Mouse (Mus musculus) right cerebral cortex, postnatal 10 days (tissue): ENCODE data around the gene AA986860.

Source experiments
- DNase-seq, 2 experiments: peaks; one replicate each; pipeline ENCODE4 v3.0.0; 2021; ENCODE audit warnings: low spot score in 2 of 2

AA986860 gene

GRCm38 (mm10) chr1:130734852-130735251 is 3.1 kb downstream of the AA986860 start:
- DNase-seq = no peak

DNA sequence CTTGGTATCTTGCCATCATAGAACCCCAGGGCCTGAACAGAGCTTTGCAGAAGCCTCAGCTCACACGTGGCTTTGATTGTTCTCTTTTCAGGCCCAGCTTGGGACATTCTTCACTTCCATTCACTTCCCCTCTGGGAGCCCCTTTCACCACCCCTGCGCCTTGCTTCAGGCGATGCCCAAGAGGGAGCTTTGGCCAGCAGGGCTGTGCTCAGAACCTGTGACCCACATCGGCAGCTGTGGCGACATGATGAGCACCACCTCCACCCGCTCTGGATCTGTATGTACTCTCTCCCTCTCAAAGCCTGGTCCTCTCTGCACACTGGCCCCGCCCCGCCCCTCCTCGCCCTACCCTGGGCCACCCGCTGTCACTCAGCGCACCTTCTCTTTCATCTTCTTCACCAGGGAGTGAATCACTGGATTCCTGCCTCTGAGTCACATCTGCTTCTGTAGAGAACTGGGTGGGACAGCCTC is 5.7 kb downstream of the AA986860 start:
- DNase-seq = no peak

DNA sequence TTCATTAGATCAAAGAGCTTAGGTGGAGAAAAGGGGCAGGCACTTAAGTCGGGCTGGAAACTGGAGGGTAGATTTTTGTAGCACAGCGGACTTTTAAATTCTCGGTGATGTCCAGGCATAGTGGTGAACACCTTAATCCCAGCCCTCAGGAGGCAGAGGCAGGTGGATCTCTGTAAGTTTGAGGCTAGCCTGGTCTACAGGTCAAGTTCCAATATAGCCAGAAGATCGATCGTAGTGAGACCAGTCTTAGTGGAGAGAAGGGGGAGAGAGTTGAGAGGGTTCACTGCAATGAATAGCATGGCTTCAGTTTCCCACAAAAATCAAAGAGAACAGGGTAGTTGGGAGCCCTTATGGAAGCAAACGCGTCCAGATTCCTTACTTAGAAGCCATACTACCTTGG is 6.1 kb downstream of the AA986860 start:
- no peak for DNase-seq

DNA sequence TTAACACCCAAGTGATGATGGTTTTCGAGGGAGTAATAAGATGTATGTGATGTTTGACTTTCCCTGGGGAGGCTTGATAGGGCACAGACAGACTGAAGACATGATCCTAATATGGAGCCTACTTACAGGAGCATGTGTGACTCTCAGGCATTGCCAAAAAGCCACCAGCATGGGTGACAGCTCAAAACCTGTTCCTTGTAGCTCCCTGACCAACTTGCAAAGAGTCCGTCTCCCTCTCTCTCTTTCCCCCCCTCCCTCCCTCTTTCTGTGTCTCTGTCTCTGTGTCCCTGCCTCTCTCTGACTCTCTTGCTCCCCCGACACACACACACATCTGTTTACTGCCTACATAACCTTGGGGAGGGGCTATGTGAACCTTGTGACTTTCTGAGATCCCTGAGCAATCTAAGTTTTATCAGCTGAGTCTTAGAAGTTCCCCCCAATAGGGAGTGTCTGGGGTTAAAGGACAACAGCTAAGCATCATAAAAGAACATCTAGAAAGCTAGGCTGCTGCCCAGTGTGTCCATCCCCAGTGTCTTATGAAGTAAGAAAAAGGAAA is 6.9 kb downstream of the AA986860 start:
- DNase-seq = no peak

DNA sequence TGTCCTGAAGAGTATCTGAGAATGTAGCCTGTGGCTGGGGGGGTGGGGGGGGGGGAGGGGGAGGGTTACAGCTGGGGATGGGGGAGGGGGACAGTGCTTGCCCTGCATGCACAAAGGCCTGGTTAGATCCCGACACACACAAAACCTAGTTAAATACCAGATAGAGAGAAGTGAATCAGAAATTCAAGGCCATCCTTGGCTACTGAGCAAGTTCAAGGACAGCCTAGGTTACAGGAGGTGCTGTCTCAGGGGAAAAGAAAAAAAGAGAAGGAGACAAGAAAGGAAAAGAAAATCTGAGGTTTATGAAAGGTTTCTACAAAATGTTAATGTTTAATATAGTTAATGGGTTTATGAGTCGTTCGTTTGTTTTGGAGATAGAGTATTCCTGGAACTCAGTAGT is 7.9 kb downstream of the AA986860 start:
- no peak for DNase-seq

- DNase-seq = peak in 1 of 2 experiments; percentile 44
Observed at GRCm38 (mm10) chr1:130740227-130740648, 8.5 kb downstream of the AA986860 start.

DNA sequence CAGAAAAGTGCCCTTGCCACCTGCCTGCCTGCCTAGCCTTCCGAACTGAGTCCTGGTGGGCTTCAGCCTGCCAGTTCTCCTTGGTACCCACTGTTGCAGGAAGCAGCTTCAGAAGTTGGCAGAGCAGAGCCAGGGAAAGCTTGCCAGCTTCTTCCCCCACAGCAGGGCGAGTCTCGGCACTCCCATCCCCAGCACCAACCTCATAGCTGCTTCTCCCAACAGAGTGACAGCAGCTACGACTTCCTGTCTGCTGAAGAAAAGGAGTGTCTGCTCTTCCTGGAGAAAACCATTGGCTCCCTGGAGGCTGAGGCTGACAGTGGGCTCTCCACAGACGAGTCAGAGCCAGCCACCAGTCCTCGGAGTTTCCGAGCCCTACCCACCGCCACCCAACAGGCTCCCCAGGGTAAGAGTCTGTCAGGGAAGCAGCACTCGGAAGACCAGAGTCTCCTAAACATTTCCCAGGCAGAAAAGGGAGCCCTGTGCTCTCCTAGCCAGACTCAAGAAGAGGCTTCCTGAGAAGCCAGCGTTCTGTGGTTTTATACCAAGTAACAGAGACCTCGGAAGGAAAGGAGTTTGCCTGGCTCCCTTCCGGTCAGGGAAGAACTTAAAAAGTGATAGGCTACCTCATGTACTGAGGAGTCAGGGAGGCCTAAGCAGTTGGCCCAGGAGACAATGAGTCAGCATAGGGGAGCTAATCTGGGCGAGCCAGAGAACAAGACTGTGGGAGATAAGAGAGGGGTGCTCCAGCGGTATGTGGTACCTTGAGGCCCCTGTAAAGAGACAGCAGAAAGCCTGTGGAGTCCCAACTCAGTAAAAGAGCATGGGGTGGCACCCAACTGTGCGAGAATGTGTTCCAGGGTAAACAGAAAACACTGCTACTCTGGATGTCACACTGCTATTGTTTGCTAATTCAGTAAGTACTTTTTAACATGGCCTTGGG is 9.3 kb downstream of the AA986860 start:
- DNase-seq = peak; percentile 75 to 80

DNA sequence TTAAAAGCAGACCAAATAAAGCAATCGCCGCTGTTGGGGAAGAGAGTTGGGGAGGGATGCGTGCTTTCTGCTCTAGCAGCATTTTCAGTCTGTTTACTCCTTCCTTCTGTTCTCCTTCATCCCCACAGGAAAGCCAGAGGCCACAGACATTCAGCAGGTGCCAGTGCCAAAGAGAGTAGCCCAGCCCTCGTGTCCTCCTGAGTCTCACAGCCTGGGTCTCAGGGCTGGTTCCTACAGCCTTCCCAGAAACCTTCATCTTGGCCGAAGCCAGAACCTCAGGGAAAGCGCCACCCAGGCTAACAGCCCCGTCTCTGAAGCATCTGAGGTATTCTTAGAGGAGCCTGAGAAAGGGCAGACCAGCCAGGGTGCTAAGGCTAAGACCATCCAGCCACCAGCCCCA is 10.4 kb downstream of the AA986860 start:
- no peak for DNase-seq

- DNase-seq = no peak
Observed at GRCm38 (mm10) chr1:130743775-130744174, 12.0 kb downstream of the AA986860 start.

- DNase-seq = no peak
Observed at GRCm38 (mm10) chr1:130744217-130744616, 12.4 kb downstream of the AA986860 start.

- DNase-seq = no peak
Observed at GRCm38 (mm10) chr1:130744961-130745360, 13.2 kb downstream of the AA986860 start.

DNA sequence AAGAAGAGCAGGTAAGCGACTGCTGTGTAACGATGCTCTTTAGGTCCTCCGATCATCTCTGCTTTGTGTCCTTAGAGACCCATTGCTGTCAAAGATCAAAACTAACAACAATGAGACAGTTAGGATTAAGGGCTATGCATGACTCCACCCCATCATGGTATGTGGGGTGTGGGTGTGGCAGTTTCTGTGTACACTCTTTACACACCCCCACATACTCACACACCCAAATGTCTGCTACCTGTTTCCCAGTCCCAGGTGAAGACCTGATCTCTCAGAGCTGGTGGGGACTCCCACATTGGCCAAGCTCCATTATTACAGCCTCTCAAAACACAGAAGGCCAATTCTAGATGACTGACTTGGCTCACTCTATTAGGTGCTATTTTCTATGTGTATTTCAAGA is 13.8 kb downstream of the AA986860 start:
- no peak for DNase-seq

- no peak for DNase-seq
Observed at GRCm38 (mm10) chr1:130746819-130747218, 15.0 kb downstream of the AA986860 start.

DNA sequence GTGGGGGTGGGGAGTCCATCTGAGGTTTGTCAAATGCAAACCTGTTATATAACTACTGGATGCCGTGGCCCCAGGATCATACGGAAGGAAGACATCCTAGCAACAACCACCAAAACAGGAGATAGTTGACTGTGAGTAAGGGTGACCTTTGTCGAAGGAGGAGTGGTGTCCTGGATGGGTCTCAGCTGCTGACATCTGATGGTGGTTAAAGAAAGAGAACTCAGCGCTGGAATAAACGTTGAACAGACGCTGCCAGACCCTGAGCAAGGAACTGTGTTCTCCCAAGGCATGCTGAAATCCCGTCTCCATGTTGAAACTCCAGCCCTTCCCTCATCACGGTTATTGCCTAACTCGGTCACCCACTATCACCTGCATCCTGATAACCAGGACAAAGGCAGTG is 27.9 kb downstream of the AA986860 start:
- no peak for DNase-seq

GRCm38 (mm10) chr1:130761597-130761996 is 29.8 kb downstream of the AA986860 start:
- no peak for DNase-seq

DNA sequence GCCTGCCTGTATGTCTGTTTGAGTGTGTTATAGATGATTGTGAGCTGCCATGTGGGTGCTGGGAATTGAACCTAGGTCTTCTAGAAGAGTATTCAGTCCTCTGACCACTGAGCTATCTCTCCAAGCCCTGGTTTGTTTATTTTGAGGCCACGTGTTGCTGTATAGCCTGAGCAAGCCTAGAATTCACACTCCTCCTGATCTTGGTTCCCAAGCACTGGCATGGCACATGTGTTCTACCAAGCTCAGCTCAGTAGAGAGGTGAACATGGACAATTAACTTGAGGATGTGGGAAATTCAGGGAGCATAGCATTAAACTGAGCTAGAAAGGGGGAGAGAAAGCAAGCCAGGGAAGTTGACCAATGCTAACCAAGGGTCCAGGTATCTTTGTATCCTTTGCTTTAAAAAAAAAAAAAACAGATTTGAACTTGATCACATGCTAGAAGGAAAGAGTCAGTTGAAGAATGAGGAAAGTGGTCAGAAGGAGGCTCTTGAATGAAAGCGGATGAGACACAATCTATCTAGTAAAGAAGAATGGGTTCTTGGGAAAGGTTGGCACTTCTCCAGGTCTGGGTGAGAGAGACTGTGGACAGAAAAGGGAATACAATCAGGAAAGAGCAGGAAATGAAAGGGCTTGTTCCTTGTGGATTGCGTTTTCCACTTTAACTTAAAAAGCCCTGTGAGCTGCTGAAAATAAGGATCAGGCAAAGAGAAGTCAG is 30.4 kb downstream of the AA986860 start:
- DNase-seq = no peak

DNA sequence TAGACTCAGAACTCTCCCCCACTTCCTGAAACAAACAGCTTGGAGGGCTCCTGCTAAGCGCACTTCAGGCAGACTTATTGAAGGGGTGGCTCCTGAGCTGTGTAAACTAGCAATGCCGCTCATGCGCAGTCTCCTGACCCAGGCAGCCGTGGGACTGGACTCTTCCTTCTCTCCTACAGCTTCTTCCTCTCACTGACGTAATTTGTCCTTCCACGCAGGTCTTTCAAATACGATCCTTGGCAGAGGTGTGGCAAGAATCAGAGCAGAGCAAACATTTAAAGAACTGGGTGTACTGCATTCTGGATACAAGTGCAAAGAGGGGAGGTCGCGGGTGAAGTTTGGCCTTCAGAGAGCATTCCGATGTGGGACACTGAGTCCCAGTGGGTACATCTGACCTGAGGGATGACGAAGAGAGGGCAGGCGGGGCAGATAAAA is 32.3 kb downstream of the AA986860 start:
- no peak for DNase-seq

DNA sequence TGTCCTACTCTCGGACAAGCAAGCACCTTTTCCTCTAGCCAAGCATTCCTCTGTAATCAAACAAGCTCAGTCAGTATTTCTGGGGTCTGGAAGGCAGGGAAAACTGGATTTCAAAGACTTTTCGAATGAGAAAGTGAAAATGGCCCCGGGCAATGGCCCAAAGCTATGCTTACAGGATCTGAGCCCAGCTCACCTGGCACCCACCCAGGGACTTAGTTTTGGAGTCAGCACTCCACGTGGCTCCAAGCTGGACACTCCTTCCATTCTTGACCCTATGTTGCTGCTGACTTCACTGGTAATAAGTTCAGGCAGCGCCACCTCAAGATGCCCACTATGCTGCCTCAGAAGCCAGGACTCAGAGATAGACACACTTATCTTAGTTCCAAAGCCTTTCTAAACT is 35.3 kb downstream of the AA986860 start:
- peak in 1 of 2 experiments; percentile 43 for DNase-seq

DNA sequence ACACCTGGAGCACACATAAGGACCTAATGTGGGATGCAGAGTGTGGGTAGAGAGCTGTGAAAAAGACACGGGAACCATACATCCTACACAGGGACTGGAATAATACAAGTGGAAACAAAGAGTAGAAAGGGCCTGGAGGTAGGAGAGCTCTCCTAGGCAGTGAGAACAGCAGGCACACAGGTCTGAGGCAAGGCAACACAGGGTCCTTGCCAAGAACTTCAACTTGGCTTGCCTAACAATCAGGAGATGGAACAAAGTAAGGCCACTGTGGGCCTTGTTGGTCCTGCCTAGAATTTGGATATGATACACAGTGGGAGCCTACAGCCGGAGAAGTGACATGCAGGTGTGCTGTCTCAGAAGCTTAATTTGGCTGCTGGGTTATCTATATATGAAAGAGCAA is 38.1 kb downstream of the AA986860 start:
- no peak for DNase-seq

GRCm38 (mm10) chr1:130770487-130770886 is 38.7 kb downstream of the AA986860 start:
- no peak for DNase-seq

GRCm38 (mm10) chr1:130770981-130771494 is 39.3 kb downstream of the AA986860 start:
- DNase-seq = no peak

- no peak for DNase-seq
Observed at GRCm38 (mm10) chr1:130775234-130775633, 43.5 kb downstream of the AA986860 start.
